Mouse (Mus musculus): Measurements from ENCODE around the gene 4933425L06Rik.

The 4933425L06Rik gene

GRCm38 (mm10) chr13:105139881-105140280 is 58.0 kb downstream of the 4933425L06Rik start:
- no peak for DNase-seq

GRCm38 (mm10) chr13:105146827-105147226 is 64.9 kb downstream of the 4933425L06Rik start:
- no peak for DNase-seq

- no peak for DNase-seq
These were observed 66.0 kb downstream of the 4933425L06Rik start for GRCm38 (mm10) chr13:105147795-105148418.

- no peak for DNase-seq
These were observed 68.1 kb downstream of the 4933425L06Rik start for GRCm38 (mm10) chr13:105150006-105150405.

- DNase-seq: peak; percentile 35
These were observed 72.0 kb downstream of the 4933425L06Rik start for GRCm38 (mm10) chr13:105153955-105154354.

GRCm38 (mm10) chr13:105165441-105165840 is 83.5 kb downstream of the 4933425L06Rik start:
- DNase-seq: no peak

Measured in thymus, postnatal 25 days (tissue).